Comparison of ENCODE assay signal across 9 mouse cellular contexts in genomic region chr6:90608186-90608585, GRCm38 (mm10). TPM values are rescaled to one million over a fixed set of nuclear protein-coding genes. Genes with fewer than 3 reads are reported as not detected.
DNase-seq lines count a peak whose midpoint lies in the region; ATAC-seq and TF ChIP-seq lines count a peak whose summit lies in the region.
"Had no signal": no experiment of that assay in that cellular context is flagged by ENCODE, and none has a peak within 500 bp of the region (broad histone marks: within the 10 kb centered on the region; RNA-seq: fewer than 3 reads in every experiment).

No protein-coding gene starts in this region.

- H3K4me2 ChIP-seq in kidney, embryonic 15.5 days = no peak overlapping the region
- H3K4me2 ChIP-seq in liver, embryonic 11.5 days = peak overlapping the region; percentile 22; the same call in 1 of the 2 replicates
- no peak overlapping the region for H3K4me2 ChIP-seq in forebrain, embryonic 16.5 days (ENCODE audit: low read length)
- no peak overlapping the region for H3K4me2 ChIP-seq in forebrain, embryonic 15.5 days (replicated peaks)

- TF ChIP-seq CTCF in E14TG2a.4 (conservative IDR thresholded peaks at IDR 0.05; ENCODE audit: low read length) = peak; percentile 36
- TF ChIP-seq CTCF in bone marrow, adult 2 months (IDR thresholded peaks at IDR 0.05; ENCODE audit: control insufficient read depth, insufficient read depth, low read length) = peak; percentile 49; the same call in 1 of the 2 replicates

- intact Hi-C loops in left cerebral cortex, postnatal 36 days (cut with DNase I) = no loop called here

- H3K9me3 ChIP-seq in kidney, embryonic 15.5 days (replicated peaks) = no peaks in the 10 kb centered on the region
- no peaks in the 10 kb centered on the region for H3K9me3 ChIP-seq in E14TG2a.4 (ENCODE audit: low read length)
- H3K9me3 ChIP-seq in liver, embryonic 11.5 days (ENCODE audit: control insufficient read depth, low read length) = no peaks in the 10 kb centered on the region
- H3K9me3 ChIP-seq in forebrain, embryonic 16.5 days (ENCODE audit: control insufficient read depth, low read length) = no peaks in the 10 kb centered on the region
- no peaks in the 10 kb centered on the region for H3K9me3 ChIP-seq in forebrain, embryonic 15.5 days

- H3K36me3 ChIP-seq in kidney, embryonic 15.5 days = no peaks in the 10 kb centered on the region
- no peaks in the 10 kb centered on the region for H3K36me3 ChIP-seq in E14TG2a.4 (ENCODE audit: insufficient read depth, low read length)
- no peaks in the 10 kb centered on the region for H3K36me3 ChIP-seq in liver, embryonic 11.5 days (ENCODE audit: control insufficient read depth, insufficient read depth, low read length)
- H3K36me3 ChIP-seq in forebrain, embryonic 16.5 days (ENCODE audit: control insufficient read depth, insufficient read depth) = no peaks in the 10 kb centered on the region
- no peaks in the 10 kb centered on the region for H3K36me3 ChIP-seq in forebrain, embryonic 15.5 days

- TF ChIP-seq POLR2A in bone marrow, adult 2 months (IDR thresholded peaks at IDR 0.05; ENCODE audit: borderline replicate concordance, control insufficient read depth, low read depth, low read length) = no peak

- H3K27me3 ChIP-seq in kidney, embryonic 15.5 days = no peaks in the 10 kb centered on the region
- H3K27me3 ChIP-seq in E14TG2a.4 (ENCODE audit: insufficient read depth, low read length) = peaks cover 17% of the 10 kb centered on the region
- no peaks in the 10 kb centered on the region; the same call in 1 of the 2 replicates for H3K27me3 ChIP-seq in liver, embryonic 11.5 days (replicated peaks; ENCODE audit: control insufficient read depth, insufficient read depth, low read length)
- no peaks in the 10 kb centered on the region for H3K27me3 ChIP-seq in forebrain, embryonic 16.5 days (replicated peaks; ENCODE audit: control insufficient read depth, insufficient read depth, low read length)
- H3K27me3 ChIP-seq in forebrain, embryonic 15.5 days = no peaks in the 10 kb centered on the region; the same call in 1 of the 2 replicates

- 60% methylated on average over 6 of the region's 6 CpGs for WGBS in kidney, embryonic 15.5 days
- WGBS in bone marrow, adult 2 months = 58% methylated on average over 6 of the region's 6 CpGs
- WGBS in liver, embryonic 11.5 days = 33% methylated on average over 6 of the region's 6 CpGs
- 58% methylated on average over 6 of the region's 6 CpGs for WGBS in forebrain, embryonic 16.5 days
- WGBS in forebrain, embryonic 15.5 days = 73% methylated on average over 6 of the region's 6 CpGs

- H3K27ac ChIP-seq in kidney, embryonic 15.5 days = no peak overlapping the region
- no peak overlapping the region for H3K27ac ChIP-seq in bone marrow, adult 2 months (ENCODE audit: control insufficient read depth, insufficient read depth, low read depth, low read length, poor library complexity)
- H3K27ac ChIP-seq in liver, embryonic 11.5 days (ENCODE audit: low read depth, low read length) = peak overlapping the region; percentile 55; the same call in 1 of the 2 replicates
- no peak overlapping the region for H3K27ac ChIP-seq in forebrain, embryonic 16.5 days (ENCODE audit: low read length)
- no peak overlapping the region for H3K27ac ChIP-seq in forebrain, embryonic 15.5 days (replicated peaks)

- H3K9ac ChIP-seq in kidney, embryonic 15.5 days = no peak overlapping the region
- peak overlapping the region; percentile 12; the same call in 1 of the 2 replicates for H3K9ac ChIP-seq in liver, embryonic 11.5 days (ENCODE audit: low read depth, low read length)
- H3K9ac ChIP-seq in forebrain, embryonic 16.5 days (replicated peaks; ENCODE audit: low read depth, low read length) = no peak overlapping the region
- H3K9ac ChIP-seq in forebrain, embryonic 15.5 days (replicated peaks) = no peak overlapping the region

- peaks cover 24% of the 10 kb centered on the region for H3K4me1 ChIP-seq in kidney, embryonic 15.5 days
- H3K4me1 ChIP-seq in E14TG2a.4 (replicated peaks; ENCODE audit: low read depth, low read length) = peaks cover 9% of the 10 kb centered on the region
- H3K4me1 ChIP-seq in bone marrow, adult 2 months (ENCODE audit: control insufficient read depth, insufficient read depth, low read length) = peaks cover 7% of the 10 kb centered on the region
- peaks cover 32% of the 10 kb centered on the region for H3K4me1 ChIP-seq in liver, embryonic 11.5 days (replicated peaks; ENCODE audit: control insufficient read depth, insufficient read depth, low read length)
- peaks cover 5% of the 10 kb centered on the region for H3K4me1 ChIP-seq in forebrain, embryonic 16.5 days (replicated peaks; ENCODE audit: control insufficient read depth, insufficient read depth, low read length)
- H3K4me1 ChIP-seq in forebrain, embryonic 15.5 days = peaks cover 9% of the 10 kb centered on the region

- H3K4me3 ChIP-seq in kidney, embryonic 15.5 days (replicated peaks) = no peak overlapping the region
- no peak overlapping the region for H3K4me3 ChIP-seq in E14TG2a.4 (replicated peaks; ENCODE audit: low read length)
- H3K4me3 ChIP-seq in bone marrow, adult 2 months (replicated peaks; ENCODE audit: control insufficient read depth, low read depth, low read length) = no peak overlapping the region
- H3K4me3 ChIP-seq in liver, embryonic 11.5 days (ENCODE audit: low read depth, low read length) = no peak overlapping the region
- H3K4me3 ChIP-seq in forebrain, embryonic 16.5 days (replicated peaks; ENCODE audit: low read length) = no peak overlapping the region
- no peak overlapping the region for H3K4me3 ChIP-seq in forebrain, embryonic 15.5 days

- peak; percentile 56 to 70 for DNase-seq in kidney, postnatal 4 days
- no peak for DNase-seq in liver, embryonic 11.5 days (ENCODE audit: low spot score)
- DNase-seq in left cerebral cortex, postnatal 36 days (ENCODE audit: low spot score in 2 of 2) = no peak
- DNase-seq: cerebellum, adult 8-10 months had no signal

- ATAC-seq in kidney, embryonic 15.5 days (replicated peaks; ENCODE audit: low FRiP score) = no peak
- ATAC-seq in liver, embryonic 11.5 days (replicated peaks; ENCODE audit: low FRiP score) = peak; percentile 79
- ATAC-seq in forebrain, embryonic 16.5 days = no peak
- no peak for ATAC-seq in forebrain, embryonic 15.5 days (replicated peaks)

RNA-seq across cellular contexts. Expression of gene Slc41a3, which starts 3.7 kb away (rescaled TPM):
- 6.2 and 7.6 TPM in 2 replicates for polyA plus RNA-seq in kidney, embryonic 15.5 days (2015; fragmentation: Nextera tagmentation; extraction: Ambion mirVana)
- polyA plus RNA-seq in bone marrow, adult 2 months (2011; ENCODE audit: insufficient read depth, insufficient read length, low replicate concordance, missing spikeins) = 4.8 and 6.3 TPM in 2 replicates
- 43.0 and 46.2 TPM in 2 replicates for polyA plus RNA-seq in liver, embryonic 11.5 days (2014; fragmentation: Nextera tagmentation; extraction: Ambion mirVana)
- 2.4 and 3.3 TPM in 2 replicates for polyA plus RNA-seq in forebrain, embryonic 16.5 days (2015; fragmentation: Nextera tagmentation; extraction: Ambion mirVana)
- total RNA-seq in left cerebral cortex, postnatal 36 days (2021) = 1 to 10 TPM; 4.4 to 6.0 TPM
- polyA plus RNA-seq in forebrain, embryonic 15.5 days (2015; fragmentation: Nextera tagmentation; extraction: Ambion mirVana) = 2.3 and 2.5 TPM in 2 replicates

Comparison
In these comparisons a context has a peak if more than half of its experiments do, and no peak if none do; other contexts are left out.
1. DNase-seq: peak in kidney, postnatal 4 days (2 of 2); none in liver, embryonic 11.5 days (single experiment) and left cerebral cortex, postnatal 36 days (0 of 2).